Mouse (Mus musculus): Measurements from ENCODE around the gene Mrps21.
A peak's percentile ranks its signal among the peaks of the same experiment; 100 is the strongest.

Mrps21 gene

DNA sequence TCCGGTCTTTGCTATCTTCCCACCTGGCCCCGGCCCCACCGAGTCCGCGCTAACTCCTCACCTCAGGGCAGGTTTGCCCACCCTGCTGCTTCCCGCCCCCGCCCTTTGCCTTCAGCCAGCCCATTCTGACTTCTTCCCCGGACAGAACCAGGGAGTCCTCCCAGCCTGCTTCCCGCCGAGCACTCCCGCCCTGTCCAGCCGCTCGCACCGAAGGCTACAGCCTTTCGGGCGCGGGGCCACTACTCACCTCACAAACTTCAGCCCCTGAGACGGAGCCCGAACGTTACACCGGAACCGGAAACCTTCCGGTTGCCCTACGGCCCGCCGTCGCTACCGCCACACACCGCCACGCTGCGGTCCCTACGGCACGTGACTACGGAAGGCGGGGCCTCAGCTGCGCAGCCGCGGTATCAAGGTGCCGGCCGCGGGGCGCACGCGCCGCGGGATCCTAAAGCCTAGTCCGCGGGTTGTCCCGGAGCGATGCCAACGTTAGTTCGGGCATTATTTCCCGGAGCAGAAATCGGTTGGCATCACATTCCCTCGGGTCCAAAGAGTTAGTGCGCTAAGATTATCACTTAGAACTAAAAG, 15.7 kb downstream of the Mrps21 start, which contains the start of gene Prpf3:
Gene Prpf3 (minus strand): TSS at position 384 of the 588 bp plus-strand sequence.
- peak; percentile 87 for DNase-seq (ENCODE audit: low read depth, low spot score)

DNA sequence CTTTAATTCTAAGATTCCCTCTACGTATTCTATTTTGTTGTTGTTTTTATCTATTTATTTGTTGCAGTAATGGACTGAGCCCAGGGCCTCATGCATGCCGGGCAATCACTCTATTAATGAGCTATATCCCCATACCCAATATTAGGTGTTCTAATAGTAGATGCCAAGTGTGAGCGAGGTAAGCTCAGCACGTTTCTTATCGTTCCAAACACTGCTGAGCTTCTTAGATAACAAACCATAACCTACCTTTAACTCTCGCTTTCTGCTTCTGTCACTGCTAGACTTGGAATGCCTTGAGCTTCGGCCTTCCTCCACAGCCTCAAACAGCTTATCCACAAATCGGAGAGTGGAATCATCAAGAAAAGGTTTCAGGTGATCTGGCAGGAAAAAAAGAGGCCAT, 20.0 kb downstream of the Mrps21 start:
- DNase-seq (ENCODE audit: low read depth, low spot score), result no peak

DNA sequence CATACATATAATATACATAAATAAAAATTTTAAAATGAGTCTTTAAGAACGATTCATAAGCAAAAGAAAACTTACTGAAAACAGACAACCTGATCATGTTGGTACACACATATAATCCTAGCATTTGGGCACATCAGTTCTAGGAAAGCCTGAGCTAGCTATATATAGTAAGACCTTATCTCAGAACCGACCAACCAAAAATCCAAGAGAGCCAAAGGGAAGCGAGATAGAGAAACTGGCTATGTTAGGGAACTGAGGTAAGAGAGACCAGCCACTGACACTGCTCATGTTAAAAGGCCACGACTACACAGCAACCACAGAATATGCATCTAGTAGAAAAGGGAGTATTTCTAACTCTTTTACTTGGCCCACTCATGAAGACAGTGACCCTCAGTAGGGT, 20.7 kb downstream of the Mrps21 start:
- no peak for DNase-seq (ENCODE audit: low read depth, low spot score)

DNA sequence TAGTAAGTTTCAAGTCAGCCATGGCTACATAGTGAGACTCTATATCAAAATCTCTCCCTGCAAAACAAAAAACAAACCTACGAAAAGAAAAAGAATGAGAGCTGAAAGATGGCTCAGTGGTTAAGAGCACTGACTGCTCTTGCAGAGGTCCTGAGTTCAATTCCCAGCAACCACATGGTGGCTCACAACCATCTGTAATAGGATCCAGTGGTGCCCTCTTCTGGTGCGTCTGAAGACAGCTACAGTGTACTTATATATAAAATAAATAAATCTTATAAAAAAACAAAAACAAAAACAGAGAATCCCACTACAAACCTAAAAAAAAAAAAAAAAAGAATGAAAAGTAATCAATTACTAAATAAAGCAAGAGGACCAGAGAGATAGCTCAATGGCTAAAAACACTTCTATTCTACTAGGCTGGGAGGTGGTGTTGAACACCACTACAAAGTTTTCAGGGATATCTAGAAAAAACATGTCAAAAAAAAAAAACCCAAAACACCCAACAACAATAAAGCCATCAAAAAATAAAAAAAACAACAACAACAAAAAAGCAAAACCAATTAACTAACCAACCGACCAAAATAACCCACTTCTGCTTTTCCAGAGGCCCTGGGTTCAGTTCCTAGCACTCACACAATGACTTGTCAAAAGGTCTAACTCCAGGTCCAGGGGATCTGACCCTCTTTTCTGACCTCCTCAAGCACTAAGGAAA, 28.7 kb downstream of the Mrps21 start:
- DNase-seq (ENCODE audit: low read depth, low spot score), result no peak

DNA sequence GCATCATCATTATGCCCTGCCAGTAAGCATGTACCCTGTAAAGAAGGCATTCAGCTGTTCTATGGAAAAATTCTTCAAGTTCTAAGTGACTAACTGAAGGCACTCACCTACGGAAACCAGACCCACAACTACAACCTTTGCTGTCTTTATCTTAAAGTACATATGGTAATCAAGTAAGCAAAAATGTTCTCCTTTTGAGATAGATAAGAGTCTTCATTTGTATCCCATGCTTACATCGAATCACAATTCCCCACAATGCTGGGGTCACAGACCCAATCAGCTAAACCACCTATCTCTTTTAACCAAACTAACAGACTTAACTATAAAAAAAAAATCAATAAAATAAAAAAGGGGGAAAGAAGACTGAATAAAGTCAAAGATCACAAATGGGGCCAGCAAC, 32.1 kb downstream of the Mrps21 start:
- no peak for DNase-seq (ENCODE audit: low read depth, low spot score)

DNA sequence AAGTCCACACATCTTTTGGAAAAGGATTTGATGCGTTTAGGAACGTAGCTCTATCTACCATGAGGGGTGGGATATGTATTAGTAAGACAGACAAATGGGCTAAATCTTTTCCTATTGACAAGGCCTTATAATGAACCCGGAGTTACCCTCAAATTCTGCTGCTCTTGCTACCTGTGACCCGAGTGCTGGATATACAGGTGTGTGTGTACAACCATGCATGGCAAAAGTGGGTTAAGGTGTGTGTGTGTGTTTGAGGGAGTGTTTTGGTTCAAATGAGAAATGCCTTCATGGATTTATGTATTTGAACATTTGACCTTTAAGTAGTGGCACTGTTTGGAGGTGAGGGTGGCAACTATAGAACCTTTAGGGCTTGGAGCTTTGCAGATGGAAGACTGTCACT, 42.3 kb downstream of the Mrps21 start:
- DNase-seq (ENCODE audit: low read depth, low spot score), result no peak

DNA sequence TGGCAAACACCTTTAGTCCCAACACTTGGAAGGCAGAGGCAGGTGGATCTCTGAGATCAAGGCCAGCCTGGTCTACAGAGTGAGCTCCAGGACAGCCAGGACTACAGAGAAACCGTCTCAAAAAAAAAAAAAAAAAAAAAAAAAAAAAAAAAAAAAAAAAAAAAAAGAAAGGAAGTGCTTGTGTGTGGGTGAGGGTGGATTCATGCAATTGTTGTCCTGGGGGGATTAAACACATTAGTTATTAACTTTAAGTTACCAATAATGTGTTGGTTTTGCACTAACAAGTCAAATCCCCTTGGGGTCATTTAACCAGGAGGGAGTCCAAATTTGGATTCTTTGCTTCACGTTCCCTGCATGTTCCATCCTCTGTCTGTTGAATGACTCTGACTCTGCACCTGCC, 45.0 kb downstream of the Mrps21 start:
- no peak for DNase-seq (ENCODE audit: low read depth, low spot score)

DNA sequence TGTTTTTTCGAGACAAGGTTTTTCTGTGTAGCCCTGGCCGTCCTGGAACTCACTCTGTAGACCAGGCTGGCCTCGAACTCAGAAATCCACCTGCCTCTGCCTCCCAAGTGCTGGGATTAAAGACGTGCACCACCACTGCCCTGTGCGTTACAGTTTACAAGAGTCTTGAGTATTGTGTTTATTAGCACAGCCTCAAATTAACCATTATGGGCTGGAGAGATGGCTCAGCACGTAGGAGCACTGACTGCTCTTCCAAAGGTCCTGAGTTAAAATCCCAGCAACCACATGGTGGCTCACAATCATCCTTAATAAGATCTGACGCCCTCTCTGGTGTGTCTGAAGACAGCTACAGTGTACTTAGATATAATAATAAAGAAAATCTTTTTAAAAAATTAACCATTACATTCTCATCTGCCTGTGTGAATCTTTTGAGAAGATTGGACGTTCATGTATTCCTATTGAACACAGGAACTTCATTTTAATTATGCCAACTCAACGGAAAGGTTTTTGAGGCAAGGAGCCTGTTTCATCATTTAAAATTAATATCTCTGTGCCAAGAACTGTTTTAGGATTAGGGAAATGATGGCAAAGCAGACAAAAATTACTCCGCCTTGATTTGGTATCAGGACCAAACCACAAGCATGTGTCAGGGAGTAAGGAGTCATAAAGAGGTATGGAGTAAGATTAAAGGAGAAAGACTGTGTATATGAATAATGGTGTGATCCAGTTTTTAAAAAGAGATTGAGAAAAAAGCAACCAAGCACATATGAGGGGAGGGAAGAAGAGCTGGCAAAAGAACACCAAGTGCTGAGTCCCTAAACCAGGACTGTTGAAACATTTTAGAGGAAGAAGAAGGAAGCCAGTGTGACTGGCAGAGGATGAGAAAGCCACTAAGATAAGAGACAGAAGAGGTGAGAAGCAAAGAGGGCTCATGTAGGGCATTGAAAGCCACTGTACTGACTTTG, 51.0 kb downstream of the Mrps21 start:
- no peak for DNase-seq (ENCODE audit: low read depth, low spot score)

DNA sequence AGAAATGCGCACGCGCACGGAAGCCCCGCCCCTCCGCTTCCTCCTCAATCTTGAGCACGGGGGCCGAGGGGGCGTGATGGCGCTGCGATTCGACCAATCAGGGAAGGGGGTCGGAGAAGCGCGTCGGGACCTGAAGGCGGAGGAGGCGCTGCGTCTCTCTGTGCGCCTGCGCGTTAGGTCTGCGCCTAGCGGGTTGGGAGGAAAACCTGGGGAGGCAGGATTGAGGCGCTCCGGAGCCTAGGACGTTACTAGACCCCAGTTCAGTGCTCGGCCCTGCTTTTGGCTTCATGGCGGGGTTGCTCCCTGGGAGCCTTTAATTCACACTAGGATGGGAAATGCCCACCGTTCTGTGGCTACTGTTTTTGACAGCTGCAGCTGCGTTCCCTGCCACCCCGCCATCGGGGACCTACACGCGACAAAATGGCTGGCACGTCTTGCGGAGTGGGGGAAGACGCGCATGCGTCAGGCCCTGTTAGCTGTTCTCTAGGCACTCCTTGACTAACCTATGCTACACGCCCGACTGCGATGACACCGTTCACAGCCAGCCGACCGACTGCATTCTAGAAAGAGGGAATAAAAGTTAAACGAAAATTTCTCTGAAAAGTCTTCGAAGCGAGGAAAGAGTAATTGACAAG, 51.9 kb downstream of the Mrps21 start:
- DNase-seq (ENCODE audit: low read depth, low spot score), result peak; percentile 100

DNA sequence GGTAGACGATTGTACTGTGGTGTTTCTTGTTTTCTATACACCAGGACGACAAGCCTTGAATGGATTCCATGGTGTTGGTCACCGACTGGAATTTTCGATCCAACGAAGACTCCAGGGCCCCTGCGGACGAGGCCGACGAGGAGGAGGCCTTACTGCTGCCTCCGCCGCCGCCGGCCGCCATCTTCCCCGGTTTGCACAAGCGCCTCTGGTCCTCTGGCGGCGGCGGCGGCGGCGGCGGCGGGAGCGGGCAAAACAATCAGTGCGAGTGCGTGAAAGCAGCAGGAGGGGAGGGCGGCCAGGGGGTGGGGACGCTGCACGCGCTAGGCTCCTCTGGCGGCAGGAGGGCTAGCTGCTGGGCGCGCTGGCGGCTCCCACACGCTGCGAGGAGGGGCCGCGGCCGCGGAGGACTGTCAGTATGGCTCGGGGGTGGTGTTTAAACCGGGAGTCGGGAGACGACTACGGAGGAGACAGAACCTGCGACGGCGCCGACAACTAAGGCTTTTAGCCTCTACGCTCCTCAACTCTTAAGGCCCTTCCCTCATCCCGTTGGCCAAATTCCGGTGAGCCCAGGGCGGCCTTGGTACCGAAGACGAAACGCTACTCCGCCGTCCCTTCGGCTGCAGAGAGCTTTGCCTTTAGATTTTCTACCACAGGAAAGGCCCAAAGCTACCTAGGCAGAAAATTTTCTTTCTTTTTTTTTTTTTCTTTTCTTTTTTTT, 52.6 kb downstream of the Mrps21 start, which contains the start of gene Rprd2:
Gene Rprd2 (minus strand): TSS at position 293 of the 718 bp plus-strand sequence.
- peak; percentile 47 for DNase-seq (ENCODE audit: low read depth, low spot score)

DNA sequence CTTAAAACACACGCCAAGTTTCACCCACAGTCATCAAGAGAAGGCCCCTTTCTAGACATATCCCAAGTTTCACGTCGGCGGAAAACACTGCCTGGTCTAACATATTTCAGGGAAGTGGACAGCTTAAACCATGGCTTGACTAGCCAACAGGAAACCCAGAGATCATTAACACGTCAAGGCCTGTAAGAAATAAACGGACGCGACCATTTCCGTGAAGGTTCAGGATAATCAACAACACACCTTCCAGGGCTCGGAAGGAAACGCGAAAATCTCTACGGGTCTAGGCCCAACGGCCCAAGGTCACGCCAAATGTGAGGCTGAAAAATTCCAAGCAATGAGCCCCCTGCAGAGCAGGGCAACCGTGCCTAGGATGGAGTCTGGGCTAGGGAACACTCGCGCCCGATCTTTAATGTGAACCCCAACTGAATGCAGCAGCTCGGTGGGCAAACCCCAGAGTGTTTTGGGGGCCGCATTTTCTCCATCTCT, 53.2 kb downstream of the Mrps21 start:
- peak; percentile 40 for DNase-seq (ENCODE audit: low read depth, low spot score)

DNA sequence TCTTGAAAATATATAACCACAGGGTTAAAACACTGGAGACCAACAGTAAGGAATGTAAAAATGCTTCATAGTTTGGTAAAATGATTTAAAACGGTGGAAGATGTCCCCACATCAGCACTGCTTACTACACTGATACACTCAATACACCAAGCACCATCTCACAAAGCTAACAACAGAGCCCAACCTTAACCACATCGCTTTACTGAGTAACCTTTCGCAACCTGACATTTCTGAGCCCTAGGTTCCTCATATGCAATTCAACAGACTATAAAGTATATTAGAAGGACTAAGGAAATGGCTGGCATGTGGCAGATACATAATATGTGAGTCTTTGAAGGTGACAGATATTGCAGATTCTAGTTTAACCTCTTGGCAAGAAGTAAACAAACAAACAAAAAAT, 54.6 kb downstream of the Mrps21 start:
- DNase-seq (ENCODE audit: low read depth, low spot score), result no peak
